Mouse (Mus musculus): ENCODE results near the gene Oas1f.
"Not testable (repeated sequence)": the region's sequence is repeated elsewhere in the genome, so short reads cannot be mapped to it uniquely, and the experiment has no call there.

Gene Oas1f

DNA sequence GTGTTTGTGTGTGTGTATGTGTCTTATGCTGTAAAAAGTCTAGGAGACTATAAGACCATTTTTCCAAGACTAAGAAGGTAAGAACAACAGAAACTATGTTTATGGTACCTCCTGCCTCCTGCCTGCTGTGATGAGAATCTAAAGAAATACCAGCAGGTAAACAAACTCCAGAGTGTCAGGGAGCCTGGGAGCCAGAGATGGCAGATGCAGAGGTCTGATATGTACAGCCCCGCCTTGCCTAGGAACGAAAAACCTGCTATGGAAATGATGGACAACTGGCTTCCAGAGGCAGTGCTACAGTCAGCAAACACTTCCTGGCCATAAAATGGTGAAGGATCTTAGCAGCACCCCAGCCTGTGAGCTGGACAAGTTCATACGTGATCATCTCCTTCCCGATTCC lies at the start of gene Oas1f:
TSS of gene Oas1f (plus strand) at position 301 of the 400 bp plus-strand sequence.
- no peak for DNase-seq

DNA sequence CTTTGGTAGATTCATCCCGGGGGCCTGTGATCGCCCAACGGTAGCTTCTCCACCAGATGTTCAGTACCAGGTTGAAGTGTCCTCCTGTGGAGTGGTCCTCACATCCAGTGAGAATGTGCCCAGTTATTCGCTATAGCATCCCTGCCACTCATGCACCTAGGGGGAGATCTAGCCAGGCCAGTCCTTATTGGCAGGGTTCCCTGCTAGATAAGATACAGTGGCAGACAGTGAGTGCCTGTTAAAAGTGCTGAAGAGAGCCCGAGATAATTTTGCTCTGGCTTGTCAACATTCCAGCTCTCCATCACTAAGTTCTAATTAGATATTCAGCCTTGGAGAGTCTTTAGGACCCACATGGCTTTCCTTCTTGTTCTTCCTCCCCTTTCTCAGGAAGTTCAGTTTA lies 49.0 kb upstream of the Oas1f start:
- not testable (repeated sequence) for DNase-seq

GRCm38 (mm10) chr5:120798943-120799342 lies 48.2 kb upstream of the Oas1f start:
- DNase-seq: not testable (repeated sequence)

- DNase-seq: no peak
Measured at GRCm38 (mm10) chr5:120803596-120803995, 43.6 kb upstream of the Oas1f start.

GRCm38 (mm10) chr5:120806458-120806857 lies 40.7 kb upstream of the Oas1f start:
- DNase-seq: peak; percentile 65 to 71

DNA sequence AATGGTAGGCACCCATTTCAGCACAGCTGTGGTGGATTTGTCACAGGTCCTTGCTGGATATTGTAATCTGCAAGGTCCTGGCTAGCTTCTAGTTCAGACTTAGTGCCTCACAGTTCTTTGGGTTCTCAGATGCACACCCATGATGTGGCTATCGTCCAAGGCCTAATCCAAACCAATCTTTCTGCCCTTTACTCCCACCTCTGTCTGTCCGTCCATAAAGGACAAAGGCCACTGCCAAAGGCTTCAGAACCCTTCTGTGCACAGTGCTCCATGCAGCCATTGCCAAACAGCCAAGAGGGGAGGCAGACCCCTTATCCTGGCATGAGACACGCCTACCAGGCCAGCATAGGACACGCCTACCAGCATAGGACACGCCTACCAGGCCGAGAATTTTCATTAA lies 38.0 kb upstream of the Oas1f start:
- no peak for DNase-seq

DNA sequence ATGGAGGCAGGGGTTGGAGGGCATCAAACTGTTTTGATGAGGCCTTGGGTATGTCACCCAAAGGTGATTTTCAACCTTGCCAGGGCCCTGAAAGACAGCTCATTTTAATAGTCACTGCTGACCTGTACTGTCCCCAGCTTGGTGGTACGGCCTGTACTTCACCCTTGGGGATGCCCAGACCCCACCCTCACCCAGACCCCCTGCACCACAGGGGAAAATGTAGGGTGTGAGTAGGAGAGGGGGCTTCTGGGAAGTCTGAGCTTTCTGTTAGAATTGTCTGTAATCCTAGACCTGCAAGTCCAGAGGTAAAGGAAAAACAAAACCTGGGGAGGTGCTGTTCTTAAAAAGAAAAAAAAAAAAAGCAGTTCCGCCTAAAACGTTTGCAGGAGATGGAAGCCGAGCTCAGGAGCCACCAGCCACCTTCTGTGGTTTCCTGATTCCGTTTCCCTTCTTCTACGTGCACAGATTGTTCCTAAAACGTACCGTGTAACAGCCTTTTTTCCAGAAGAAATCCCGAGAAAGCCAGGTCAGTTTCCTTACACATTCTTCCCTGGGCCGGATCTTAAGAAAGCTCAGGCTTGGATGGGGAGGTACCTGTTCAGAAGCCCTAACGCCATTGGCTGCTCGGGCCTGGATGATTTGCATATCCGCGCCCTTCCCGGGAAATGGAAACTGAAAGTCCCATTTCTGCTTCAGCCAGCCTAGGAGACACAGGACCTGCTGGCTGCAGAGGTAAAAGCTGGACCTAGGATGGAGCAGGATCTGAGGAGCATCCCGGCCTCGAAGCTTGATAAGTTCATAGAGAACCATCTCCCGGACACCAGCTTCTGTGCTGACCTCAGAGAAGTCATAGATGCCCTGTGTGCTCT lies 35.0 kb upstream of the Oas1f start, which contains the start of gene Oas1c:
TSS of gene Oas1c (minus strand) at position 564 of the 869 bp plus-strand sequence.
- DNase-seq: peak; percentile 84 to 91

DNA sequence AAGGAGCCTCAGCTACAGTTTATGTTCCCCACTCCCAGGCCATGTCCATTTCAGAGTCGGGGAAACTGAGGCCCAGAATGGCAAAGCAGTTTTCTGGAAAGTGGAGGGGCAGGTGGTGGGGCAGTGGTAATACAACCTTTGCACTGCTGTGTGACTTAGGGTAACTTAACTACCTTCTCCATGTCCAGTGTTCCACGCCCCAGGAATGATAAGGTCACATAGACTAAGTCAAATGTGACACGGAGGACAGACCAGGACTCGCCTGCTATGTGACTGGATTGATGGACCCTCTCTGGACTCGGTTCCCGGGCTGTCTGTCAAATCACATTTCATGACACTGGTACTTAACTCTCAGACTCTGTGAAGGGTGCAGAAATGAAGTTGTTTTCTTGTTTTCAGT lies 34.1 kb upstream of the Oas1f start:
- DNase-seq: no peak

DNA sequence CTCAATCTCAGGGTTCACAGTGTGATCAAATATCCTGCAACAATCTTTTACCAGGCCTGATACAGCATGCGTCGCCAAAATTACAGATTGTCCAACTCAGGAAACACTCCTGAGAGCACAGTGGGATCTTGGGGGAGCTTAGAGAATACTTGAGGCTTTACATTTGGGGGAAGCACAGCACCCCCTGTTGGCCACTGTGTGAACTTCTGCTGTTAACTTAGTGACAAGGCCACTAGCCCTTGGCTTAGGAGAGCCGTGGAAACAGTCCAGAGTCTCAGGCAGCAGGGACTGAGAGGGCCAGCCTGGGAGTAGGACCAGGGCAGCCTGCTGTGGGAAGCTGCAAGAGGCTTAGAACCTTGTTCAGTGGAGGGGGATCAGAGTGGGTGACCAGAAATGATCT lies 31.2 kb upstream of the Oas1f start:
- DNase-seq: peak; percentile 33 to 44

GRCm38 (mm10) chr5:120818999-120819398 lies 28.2 kb upstream of the Oas1f start:
- no peak for DNase-seq

- DNase-seq: no peak
Measured at GRCm38 (mm10) chr5:120831031-120831430, 16.1 kb upstream of the Oas1f start.

DNA sequence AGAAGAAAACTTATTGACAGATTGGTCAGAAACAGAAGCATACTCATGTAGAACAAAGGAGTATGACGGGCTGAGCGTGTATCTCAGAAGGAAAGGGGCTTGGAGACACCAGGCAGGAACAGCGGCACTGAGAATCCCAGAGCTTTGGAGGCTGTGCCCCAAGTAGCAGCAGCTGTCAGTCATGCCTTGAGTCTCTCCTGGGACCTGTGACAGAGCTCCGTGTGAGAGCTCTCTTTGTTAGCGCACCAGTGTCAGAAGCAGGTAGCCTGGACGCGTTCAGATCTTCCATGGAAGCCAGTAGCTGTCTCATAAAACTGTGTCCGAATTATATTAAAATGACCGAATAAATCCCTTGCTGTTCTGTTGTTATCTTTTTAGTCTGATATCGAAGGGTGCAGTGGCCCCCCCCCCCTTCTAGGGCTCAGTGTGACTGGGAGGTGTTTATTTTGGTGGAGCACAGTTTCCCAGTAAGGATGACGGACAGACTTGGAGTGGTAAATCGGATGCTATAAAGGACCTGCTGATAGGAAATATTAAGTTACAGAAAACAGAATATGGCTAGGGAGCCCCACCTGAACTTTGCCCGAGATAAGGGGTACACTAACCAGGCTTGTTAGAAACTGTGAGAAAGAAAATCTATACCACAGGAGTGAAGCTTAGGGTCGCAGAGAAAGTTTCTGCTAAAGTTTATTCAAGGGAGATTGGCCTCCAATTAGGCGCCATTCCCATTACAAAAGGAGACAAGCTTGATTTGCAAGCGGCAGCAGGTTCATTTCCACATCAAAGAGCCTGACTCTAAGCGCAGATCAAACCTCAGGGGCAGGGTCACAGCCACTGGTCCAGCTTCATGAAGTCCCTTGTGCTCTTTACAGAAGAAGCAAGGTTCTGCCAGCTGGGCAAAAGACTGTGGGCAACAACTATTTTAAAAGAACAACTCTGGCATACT lies 13.6 kb upstream of the Oas1f start:
- DNase-seq: no peak

GRCm38 (mm10) chr5:120836731-120837585 lies 10.2 kb upstream of the Oas1f start:
- peak; percentile 72 to 74 for DNase-seq

DNA sequence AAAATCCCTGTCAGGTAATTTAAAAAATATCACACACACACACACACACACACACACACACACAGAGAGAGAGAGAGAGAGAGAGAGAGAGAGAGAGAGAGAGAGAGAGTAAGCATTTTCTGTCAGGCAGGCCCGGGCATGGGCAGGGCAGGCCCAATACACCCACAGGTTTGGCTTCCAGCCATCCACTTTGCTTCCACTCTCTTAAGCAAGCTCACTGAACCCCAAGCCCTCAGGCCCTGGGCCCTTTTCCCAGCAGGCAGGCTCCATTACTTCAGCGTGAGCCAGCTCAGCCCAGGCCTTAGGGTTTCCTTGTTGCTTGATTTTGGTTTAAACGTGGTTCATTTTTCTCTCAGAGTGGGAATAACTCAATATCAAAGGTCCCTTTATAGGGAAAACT lies 2.5 kb upstream of the Oas1f start:
- DNase-seq: peak; percentile 7 to 15

DNA sequence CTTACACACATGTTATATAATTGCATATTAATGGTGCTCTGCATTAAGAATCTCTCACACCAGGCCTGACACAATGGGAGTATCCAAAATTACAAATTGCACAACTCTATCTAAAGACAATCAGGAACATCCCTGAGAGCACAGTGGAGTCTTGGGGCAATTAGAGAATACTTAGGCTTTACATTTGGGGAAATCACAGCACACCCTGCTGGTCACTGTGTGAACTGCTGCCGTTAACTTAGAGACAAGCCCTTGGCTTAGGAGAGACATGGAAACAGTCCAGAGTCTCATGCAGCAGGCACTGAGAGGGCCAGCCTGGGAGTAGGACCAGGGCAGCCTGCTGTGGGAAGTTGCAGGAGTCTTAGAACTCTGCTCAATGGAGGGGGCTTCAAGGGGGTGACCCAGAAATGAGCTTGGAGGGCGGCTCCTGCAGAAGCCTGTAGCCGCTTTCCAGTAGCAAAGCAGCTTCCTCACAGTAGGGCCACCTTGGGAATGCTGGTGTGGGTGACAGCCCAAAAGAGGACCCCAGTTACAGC lies 2.5 kb downstream of the Oas1f start:
- DNase-seq: peak; percentile 56 to 57

DNA sequence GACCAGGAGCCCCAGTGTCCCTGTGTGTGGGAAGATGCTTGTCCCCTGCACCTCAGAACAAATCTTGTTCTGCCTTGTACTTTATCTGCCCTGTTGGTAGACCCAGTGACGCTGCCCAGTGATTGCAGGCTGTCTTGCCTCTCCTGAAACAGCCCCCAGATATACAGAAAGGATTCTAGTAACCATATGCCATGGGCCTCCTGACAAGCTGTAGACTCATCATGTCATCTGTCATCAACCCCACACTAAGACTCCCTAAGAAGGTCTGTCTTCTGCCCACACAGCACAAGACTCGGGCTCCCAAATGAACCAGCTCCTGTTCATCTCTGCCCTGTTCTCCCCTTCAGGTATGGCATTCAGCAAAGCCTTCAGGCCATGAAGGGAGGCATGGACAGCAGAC lies 12.1 kb downstream of the Oas1f start:
- DNase-seq: no peak

DNA sequence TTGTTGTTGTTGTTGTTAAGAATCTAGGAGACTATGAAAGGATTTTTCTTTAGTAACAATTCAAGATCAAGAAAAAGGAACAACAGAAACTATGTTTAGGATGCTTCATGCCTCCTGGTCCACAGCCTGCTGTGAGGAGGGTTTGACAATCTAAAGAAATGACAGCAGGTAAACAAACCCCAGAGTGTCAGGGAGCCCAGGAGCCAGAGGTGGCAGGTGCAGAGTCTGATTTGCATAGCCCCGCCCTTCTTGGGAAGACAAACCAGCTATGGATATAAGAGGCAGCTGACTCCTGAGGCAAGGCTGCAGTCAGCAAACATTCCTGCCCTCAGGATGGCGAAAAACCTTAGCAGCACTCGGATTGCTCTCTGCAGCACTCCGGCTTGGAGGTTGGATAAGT lies 14.0 kb downstream of the Oas1f start, which contains the start of gene Oas1h:
TSS of gene Oas1h (plus strand) at position 301 of the 400 bp plus-strand sequence.
- no peak for DNase-seq

GRCm38 (mm10) chr5:120865336-120865860 lies 18.2 kb downstream of the Oas1f start:
- peak; percentile 6 to 8 for DNase-seq

DNA sequence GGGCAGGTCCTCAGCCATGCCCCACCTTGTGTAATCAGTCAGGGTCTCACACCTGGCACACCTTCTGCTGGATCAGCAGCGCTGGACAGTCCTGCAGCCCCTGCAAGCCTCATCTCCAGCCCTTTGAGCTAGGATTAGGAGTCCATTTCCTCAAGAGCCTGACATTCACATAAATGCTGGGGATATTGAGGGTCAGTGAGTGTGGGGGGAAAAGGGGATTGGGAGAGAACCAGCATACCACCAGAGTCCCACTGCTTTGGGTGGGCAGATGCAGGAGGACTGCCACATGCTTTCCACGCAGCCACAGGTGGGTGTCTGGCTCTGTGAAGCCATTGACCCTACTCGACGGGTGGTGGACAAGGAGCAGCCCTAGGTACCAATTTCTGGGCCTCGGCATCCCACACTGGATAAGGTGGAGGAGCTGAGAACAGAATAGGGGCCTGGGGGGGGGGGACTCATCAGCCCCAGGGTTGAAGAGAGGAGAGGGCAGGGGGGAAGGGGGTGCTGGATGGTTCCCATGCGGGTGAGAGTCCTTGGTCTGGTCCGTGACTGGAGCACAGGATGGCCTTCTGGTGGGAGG lies 22.4 kb downstream of the Oas1f start:
- no peak for DNase-seq

DNA sequence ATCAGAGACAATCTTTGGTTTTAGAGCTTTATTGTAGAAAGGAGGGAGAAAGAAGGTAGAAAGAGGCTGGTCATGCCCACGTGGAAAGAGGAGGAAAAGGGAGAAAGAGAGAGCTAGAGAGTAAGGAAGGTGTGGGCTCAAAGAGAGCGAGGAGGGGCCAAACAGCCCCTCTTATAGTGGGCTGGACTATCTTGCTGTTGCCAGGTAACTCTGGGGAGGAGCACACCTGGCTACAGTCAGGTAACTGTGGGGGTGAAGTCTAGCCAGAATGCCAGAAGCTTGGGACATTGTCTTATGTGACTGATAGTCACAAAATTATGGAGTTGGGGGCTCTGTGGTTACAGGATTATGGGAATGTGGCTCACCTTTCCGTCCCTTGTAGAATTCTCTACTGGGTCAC lies 22.9 kb downstream of the Oas1f start:
- DNase-seq: no peak

DNA sequence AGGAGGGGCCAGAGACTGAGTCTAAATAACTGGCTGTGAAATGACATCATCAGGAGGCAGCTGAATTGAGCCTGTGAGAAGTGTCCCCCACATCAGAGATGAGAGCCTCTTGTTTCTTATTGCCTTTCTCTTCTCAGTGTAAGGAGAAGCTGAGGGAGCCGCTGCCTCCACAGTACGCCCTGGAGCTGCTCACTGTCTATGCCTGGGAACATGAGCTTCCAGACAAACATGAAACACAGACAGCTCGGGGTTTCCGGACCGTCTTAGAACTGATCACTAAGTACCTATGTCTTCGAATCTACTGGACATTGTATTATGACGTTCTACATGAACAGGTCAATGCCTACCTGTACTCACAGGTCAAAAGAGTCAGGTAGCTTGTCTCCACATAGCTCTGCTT lies 23.6 kb downstream of the Oas1f start:
- no peak for DNase-seq
